Mouse (Mus musculus): Measurements from ENCODE around the gene Erap1. TPM values are rescaled to one million over a fixed set of nuclear protein-coding genes. Genes with fewer than 3 reads are reported as not detected.
"Not testable (repeated sequence)": the region's sequence is repeated elsewhere in the genome, so short reads cannot be mapped to it uniquely, and the experiment has no call there.

Gene Erap1
- 2.9 and 3.4 TPM in 2 replicates for polyA plus RNA-seq (2016; fragmentation: Nextera tagmentation; extraction: Ambion mirVana)

GRCm38 (mm10) chr13:74638793-74639711 is at the start of gene Erap1:
TSS of gene Erap1 (plus strand) at chr13:74639568.
- H3K9me3 ChIP-seq (replicated peaks), result no peaks in the 10 kb centered on the region
- H3K4me1 ChIP-seq, result peaks cover 6% of the 10 kb centered on the region
- H3K27ac ChIP-seq, result peak within 1 kb of the TSS; percentile 96
- peak within 1 kb of the TSS; percentile 79 for H3K4me3 ChIP-seq
- 1% methylated on average over 12 of the region's 12 CpGs for WGBS
- H3K36me3 ChIP-seq, result no peaks in the 10 kb centered on the region
- no peaks in the 10 kb centered on the region for H3K27me3 ChIP-seq (ENCODE audit: low read depth, poor library complexity, severe bottlenecking)
- DNase-seq (ENCODE audit: low spot score), result peak; percentile 56

- not testable (repeated sequence) for DNase-seq (ENCODE audit: low spot score); H3K4me3 ChIP-seq; H3K27ac ChIP-seq; H3K36me3 ChIP-seq; H3K9me3 ChIP-seq (replicated peaks); H3K4me1 ChIP-seq; H3K27me3 ChIP-seq (ENCODE audit: low read depth, poor library complexity, severe bottlenecking)
- WGBS, result 54% methylated on average over 12 of the region's 12 CpGs
These were observed 48.0 kb upstream of the Erap1 start for GRCm38 (mm10) chr13:74591401-74591821.

DNA sequence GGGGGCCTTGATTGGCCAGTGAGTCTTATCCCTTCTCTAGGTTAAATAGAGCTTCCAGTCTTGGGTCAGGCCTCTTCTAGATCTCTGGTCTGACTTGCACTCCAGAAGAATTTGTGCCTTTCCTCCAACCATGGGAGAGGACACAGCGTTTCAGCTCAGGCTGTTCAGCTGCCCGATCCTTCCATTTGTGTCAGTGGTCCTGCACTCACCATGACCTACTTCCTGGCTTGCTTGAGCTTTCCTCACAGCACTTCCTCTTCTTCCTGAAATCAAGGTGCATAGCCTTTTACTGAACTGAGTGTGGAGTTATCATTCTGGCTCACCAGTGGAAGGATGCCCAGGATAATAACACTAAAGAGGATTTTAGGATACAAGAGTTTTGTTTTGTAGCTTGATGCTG is 47.5 kb upstream of the Erap1 start:
- not testable (repeated sequence) for H3K4me1 ChIP-seq; H3K27me3 ChIP-seq (ENCODE audit: low read depth, poor library complexity, severe bottlenecking); H3K9me3 ChIP-seq (replicated peaks); H3K27ac ChIP-seq; DNase-seq (ENCODE audit: low spot score); H3K36me3 ChIP-seq; H3K4me3 ChIP-seq
- 75% methylated on average over 2 of the region's 2 CpGs for WGBS

DNA sequence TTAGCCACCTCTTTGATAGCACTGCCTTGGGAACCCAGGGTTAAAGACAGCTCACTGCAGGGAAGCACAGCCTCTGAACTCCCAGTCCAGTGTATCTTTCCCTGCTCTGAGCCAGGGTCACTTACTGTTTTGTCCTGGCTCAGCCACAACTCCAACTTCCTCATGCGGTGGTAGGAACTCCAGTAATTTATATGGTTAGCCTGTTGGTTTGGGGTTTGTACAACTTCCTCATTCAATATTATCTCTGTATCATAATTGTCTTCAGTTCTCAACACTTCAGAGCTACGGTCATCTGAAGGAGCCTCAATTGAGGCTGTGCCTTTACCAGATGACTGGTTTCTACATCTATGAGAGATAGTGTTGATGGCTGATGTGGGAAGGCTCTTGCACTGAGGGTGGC is 42.3 kb upstream of the Erap1 start:
- WGBS, result 90% methylated on average over 2 of the region's 2 CpGs
- H3K27ac ChIP-seq; H3K4me3 ChIP-seq; H3K4me1 ChIP-seq; H3K27me3 ChIP-seq (ENCODE audit: low read depth, poor library complexity, severe bottlenecking); H3K36me3 ChIP-seq; DNase-seq (ENCODE audit: low spot score); H3K9me3 ChIP-seq (replicated peaks): not testable (repeated sequence)

DNA sequence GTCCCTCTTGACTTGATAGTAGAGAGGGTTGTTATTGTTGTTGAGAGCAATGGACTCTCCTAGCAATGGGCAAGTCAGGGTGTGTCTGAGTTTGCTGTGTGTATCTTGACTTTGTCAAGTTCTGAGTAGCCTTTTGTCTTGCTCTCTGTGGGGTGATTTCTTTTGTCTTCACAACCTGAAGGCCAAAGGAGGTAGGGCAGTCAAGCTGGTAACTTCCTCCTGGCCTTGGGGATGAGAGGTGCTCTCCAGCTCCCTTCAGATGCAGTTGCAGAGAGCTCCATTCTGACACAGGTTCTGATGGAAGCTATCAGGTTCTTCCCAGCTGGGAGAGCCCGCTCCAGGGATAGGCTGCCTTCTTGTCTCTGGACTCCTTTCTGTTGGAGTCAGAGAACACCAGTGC is 37.6 kb upstream of the Erap1 start:
- H3K36me3 ChIP-seq, result peaks cover 25% of the 10 kb centered on the region
- not testable (repeated sequence) for H3K4me3 ChIP-seq; H3K27ac ChIP-seq; H3K27me3 ChIP-seq (ENCODE audit: low read depth, poor library complexity, severe bottlenecking); H3K4me1 ChIP-seq; H3K9me3 ChIP-seq (replicated peaks); DNase-seq (ENCODE audit: low spot score)
- whole genome bisulfite sequencing, result 100% methylated on average over 1 of the region's 1 CpGs

DNA sequence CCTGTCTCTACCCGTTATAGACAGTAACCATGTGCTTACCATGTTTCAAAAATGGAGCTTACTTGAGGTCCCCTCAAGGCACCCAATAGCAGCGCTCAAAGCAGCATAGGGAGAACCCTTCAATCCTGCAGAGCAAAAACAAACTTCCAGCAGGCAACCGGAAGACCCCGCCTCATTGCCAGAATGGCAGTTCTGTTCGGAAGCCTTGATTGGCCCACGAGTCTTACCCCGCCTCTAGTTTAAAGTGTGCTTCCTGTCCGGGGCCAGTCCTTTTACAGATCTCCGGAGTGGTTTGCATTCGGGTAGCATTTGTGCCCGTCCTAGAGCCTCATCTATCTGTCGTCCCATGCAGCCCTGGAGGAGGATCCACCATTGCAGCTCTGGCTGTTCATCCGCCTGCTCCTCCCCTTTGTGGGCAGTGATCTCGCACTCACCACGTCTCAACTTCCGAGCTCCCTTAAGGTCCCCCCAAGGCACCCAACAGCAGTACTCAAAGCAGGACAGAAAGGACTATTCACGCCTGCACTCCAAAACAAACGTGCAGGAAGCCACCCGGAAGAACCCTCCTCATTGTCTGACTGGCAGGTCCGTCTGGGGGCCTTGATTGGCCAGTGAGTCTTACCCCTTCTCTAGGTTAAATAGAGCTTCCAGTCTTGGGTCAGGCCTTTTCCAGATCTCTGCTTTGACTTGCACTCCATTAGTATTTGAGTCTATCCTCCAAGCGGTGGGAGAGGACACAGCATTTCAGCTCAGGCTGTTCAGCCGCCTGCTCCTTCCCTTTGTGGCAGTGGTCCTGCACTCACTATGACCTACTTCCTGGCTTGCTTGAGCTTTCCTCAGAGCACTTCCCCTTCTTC is 22.0 kb upstream of the Erap1 start:
- Histone ChIP-seq H3K27ac (peak overlapping the region; percentile 80), H3K4me3 (peak overlapping the region; percentile 57)
- H3K27me3 ChIP-seq (ENCODE audit: low read depth, poor library complexity, severe bottlenecking); H3K36me3 ChIP-seq; H3K4me1 ChIP-seq; H3K9me3 ChIP-seq (replicated peaks): not testable (repeated sequence)
- WGBS, result 11% methylated on average over 22 of the region's 22 CpGs
- peak; percentile 75 for DNase-seq (ENCODE audit: low spot score)

DNA sequence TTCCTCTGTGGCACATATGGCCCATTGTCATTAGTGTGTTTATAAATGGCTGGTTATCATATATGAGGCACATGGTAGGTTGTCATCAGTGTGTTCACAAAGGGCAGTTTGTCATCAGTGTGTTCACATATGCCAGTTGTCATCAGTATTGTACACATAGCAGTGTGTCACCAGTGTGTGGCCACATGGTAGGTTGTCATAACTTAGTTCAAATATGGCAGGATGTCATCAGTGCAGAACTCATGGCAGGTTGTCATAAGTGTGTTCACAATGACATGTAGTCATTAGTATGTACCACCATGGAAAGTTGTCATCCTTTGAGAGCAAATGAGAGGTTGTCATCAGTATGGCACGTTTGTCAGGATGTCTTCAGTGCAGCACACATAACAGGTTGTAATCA is 7.0 kb upstream of the Erap1 start:
- Histone ChIP-seq H3K36me3 (no peaks in the 10 kb centered on the region), H3K27me3 (ENCODE audit: low read depth, poor library complexity, severe bottlenecking) (no peaks in the 10 kb centered on the region), H3K9me3 (replicated peaks) (no peaks in the 10 kb centered on the region), H3K4me1 (no peaks in the 10 kb centered on the region), H3K27ac (no peak overlapping the region), H3K4me3 (no peak overlapping the region)
- 65% methylated on average over 1 of the region's 1 CpGs for WGBS
- DNase-seq (ENCODE audit: low spot score), result no peak

DNA sequence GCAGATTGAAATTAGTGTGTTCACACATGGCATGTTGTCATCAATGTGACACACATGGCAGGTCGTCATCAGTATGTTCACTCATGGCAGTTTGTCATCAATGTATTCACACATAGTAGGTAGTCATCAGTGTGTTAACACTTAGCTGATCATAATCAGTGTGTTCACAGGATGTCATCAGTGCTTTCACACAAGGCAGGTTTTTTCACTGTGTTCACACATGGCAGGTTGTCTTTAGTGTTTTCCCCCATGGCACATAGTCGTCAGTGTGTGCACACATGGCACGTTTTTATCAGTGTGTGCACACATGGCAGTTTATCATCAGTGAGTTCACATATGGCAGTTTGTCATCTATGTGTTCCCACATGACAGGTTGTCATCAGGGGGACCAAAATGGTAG is 6.5 kb upstream of the Erap1 start:
- WGBS, result 87% methylated on average over 3 of the region's 3 CpGs
- H3K27ac ChIP-seq, result no peak overlapping the region
- no peaks in the 10 kb centered on the region for H3K27me3 ChIP-seq (ENCODE audit: low read depth, poor library complexity, severe bottlenecking)
- no peaks in the 10 kb centered on the region for H3K4me1 ChIP-seq
- no peak overlapping the region for H3K4me3 ChIP-seq
- no peaks in the 10 kb centered on the region for H3K9me3 ChIP-seq (replicated peaks)
- no peak for DNase-seq (ENCODE audit: low spot score)
- no peaks in the 10 kb centered on the region for H3K36me3 ChIP-seq

DNA sequence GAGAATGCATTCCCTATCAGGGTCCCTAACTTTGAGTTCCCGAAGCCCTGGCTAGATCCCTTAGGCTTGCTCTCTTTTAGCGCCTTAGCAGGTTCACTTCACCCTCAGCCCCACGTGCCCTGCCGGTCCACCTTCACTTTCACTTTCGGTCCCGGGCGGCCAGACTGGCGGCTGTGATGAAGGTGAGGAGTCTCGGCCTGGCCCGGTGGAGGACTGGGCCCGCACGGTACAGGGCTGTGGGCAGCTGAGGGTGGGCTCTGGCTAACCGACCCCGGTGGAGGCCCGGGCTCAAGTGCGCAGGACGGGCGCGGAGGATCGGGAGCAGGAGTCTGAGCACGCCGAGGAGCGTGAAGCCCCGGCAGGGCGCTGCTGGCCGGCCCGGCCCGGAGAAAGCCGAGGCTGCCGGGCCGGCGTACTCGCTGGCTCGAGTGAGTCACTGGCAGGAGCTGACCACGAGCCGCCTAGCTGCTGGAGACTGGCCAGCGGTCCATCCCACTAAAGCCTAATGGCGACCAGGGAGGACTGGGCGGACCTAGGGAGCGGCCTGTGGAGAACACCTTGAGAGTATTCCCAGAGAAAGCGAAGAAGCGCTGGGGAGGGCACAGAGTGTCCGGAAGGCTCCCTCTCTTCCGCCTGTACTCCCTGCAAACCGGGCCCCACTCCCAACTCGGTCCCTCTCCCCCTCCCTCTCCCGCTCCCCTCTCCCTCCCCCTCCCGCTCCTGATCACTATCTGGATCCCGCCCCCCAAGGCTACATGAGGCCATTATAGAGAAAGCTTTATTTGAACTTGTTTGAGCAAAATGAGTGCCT is 549 bp downstream of the Erap1 start:
- H3K4me3 ChIP-seq, result peak overlapping the region; percentile 79
- H3K27me3 ChIP-seq (ENCODE audit: low read depth, poor library complexity, severe bottlenecking), result no peaks in the 10 kb centered on the region
- H3K36me3 ChIP-seq, result no peaks in the 10 kb centered on the region
- peaks cover 6% of the 10 kb centered on the region for H3K4me1 ChIP-seq
- H3K27ac ChIP-seq, result peak overlapping the region; percentile 96
- under 1% methylated on average over 46 of the region's 49 CpGs for WGBS
- peak; percentile 82 for DNase-seq (ENCODE audit: low spot score)
- H3K9me3 ChIP-seq (replicated peaks), result no peaks in the 10 kb centered on the region

DNA sequence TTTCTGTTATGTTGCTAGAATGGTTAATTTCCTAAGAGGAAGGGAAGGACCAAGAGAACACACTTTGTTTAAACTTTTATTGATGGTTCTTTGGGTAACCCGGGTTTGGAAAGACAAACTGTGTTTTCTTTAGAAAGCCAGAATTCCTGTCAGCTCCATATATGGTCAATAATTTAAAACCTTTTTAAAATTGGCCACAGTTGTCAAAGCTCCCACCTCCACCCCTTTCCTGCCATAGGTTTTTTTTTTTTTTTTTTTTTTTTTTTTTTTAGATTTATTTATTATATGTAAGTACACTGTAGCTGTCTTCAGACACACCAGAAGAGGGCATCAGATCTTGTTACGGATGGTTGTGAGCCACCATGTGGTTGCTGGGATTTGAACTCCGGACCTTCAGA is 1.2 kb downstream of the Erap1 start:
- 66% methylated on average over 3 of the region's 3 CpGs for WGBS

GRCm38 (mm10) chr13:74695497-74696193 is 56.3 kb downstream of the Erap1 start:
- DNase-seq (ENCODE audit: low spot score), result no peak
- no peaks in the 10 kb centered on the region for H3K36me3 ChIP-seq
- H3K4me3 ChIP-seq, result no peak overlapping the region
- no peaks in the 10 kb centered on the region for H3K9me3 ChIP-seq (replicated peaks)
- H3K27ac ChIP-seq, result no peak overlapping the region
- H3K27me3 ChIP-seq (ENCODE audit: low read depth, poor library complexity, severe bottlenecking), result no peaks in the 10 kb centered on the region
- WGBS, result 85% methylated on average over 5 of the region's 5 CpGs
- H3K4me1 ChIP-seq, result no peaks in the 10 kb centered on the region

More for the DNA sequence above, 1.2 kb downstream of the Erap1 start:
- H3K27me3 ChIP-seq (ENCODE audit: low read depth, poor library complexity, severe bottlenecking); DNase-seq (ENCODE audit: low spot score); H3K4me1 ChIP-seq; H3K9me3 ChIP-seq (replicated peaks); H3K27ac ChIP-seq; H3K36me3 ChIP-seq: not testable (repeated sequence)
- peak overlapping the region; percentile 79 for H3K4me3 ChIP-seq

GRCm38 (mm10) chr13:74696225-74696624 is 56.9 kb downstream of the Erap1 start:
- no peak overlapping the region for H3K4me3 ChIP-seq
- H3K27ac ChIP-seq, result no peak overlapping the region
- H3K9me3 ChIP-seq (replicated peaks), result no peaks in the 10 kb centered on the region
- no peak for DNase-seq (ENCODE audit: low spot score)
- H3K27me3 ChIP-seq (ENCODE audit: low read depth, poor library complexity, severe bottlenecking), result no peaks in the 10 kb centered on the region
- H3K36me3 ChIP-seq, result no peaks in the 10 kb centered on the region
- WGBS, result 62% methylated on average over 3 of the region's 3 CpGs
- no peaks in the 10 kb centered on the region for H3K4me1 ChIP-seq

All from limb, embryonic 10.5 days (tissue).